Mouse (Mus musculus) adrenal gland, adult (tissue): ENCODE measurements at regions not wholly inside any gene's neighbourhood (a gene's known extent, or its start where the extent isn't known, plus 50 kb on each side); places are given as distances from the start of the nearest gene placed in this dataset.

Experiments
- DNase-seq, 2 experiments: peaks; one replicate each; pipeline ENCODE4 v3.0.0; 2022 to 2023; ENCODE audit warnings: low spot score in 1 of 2; ENCODE audit not compliant: inconsistent age in 2 of 2

GRCm38 (mm10) chr2:57611599-57611998 is 374.2 kb downstream of the Gpd2 start:
- no peak for DNase-seq

GRCm38 (mm10) chr2:57613243-57613642 is 375.8 kb downstream of the Gpd2 start:
- DNase-seq, result peak in 1 of 2 experiments; percentile 42

- DNase-seq, result no peak
Observed at GRCm38 (mm10) chr2:57614587-57614991, 377.2 kb downstream of the Gpd2 start.

- DNase-seq, result peak in 1 of 2 experiments; percentile 31
Observed at GRCm38 (mm10) chr2:57616525-57617225, 379.2 kb downstream of the Gpd2 start.

DNA sequence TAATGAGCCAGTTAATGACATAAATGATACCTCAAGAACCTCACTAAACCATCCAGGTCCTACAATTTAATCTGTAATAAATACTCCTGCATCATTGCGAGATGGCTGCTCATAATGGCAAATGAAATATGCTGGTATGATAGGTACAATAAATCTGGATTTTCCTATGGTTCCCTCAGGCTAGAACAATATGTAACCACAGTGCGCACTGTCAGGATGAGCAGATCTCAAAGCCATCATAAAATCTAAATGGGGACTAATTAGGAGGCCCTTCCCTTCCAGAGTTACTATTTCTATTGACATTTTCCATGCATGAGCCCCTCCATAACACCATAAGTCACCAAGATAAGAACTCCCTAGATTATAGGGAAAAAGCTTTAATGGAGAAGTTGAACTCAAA is 379.8 kb downstream of the Gpd2 start:
- no peak for DNase-seq

DNA sequence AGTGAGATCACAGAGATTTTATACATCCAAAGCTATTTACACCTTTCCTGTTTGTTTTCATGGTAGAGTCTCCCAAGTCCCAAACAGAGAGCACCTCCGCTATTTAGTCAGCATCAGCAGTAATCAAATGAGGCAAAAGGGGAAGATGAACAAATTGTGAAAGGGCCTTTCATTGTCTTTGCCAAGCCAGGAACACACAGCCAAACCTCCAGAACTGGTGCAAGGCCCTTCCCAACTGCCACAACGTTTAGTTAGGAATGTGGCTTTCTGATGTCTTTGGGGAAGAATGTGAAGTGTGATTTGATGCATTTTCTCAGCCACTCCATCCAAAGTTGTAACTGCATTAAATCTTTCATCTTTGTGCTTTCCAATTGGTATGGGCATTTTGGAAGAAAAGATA is 353.6 kb upstream of the Galnt5 start:
- DNase-seq, result no peak

DNA sequence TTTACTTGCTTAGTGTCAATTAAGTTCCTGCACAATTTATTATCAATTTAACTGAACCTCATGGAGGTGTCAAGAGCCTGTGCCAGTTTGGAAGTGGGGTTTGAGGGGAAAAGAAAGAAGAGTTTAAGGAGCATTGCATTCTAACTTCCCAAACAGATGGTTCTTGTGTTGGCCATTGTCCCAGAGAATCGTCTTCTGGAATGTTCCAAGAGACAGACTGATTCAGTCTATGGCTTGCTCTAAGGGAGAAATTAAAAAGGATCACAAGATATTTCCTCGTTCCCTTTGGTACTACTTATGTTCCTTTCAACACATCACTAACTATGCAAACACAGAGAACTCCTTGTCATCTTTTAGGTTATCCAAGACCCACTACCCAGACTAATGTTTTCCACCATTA is 353.1 kb upstream of the Galnt5 start:
- no peak for DNase-seq

DNA sequence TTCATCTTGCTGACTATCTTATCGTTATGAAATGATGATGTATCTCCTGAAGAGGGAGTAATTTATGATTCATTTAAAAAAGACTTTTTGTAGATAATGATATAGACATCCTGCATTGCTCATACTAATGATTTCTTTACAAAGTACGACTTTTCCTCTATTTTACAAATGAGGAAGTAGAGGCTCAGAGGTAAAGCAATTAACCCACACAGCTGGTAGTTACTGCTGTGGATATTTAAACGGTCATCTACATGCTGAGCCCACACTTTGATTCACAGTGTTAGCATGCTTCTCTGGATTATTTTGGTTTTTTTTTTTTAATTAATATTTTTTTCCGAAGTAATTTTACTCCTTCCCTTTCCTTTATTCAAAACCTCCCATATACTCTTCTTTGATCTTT is 348.7 kb upstream of the Galnt5 start:
- no peak for DNase-seq

DNA sequence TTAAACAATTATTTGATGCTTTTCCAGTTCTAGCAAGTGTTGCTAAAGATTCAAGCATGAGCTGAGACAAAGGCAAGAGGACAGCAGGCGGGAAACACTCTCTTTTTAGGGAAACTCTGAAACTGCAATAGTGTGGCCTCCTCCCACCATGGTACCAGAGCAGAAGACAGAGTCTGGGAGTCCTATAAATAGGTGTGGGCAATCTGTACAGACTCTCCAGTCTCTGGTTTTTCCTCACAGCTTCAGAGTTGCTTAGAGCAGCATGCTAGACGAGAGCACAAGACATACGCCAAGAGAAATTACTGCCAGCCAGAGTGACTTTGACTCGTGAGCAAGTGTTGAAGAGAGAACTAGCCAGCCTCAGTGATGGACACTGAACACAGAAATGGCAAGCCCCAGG is 340.3 kb upstream of the Galnt5 start:
- no peak for DNase-seq

DNA sequence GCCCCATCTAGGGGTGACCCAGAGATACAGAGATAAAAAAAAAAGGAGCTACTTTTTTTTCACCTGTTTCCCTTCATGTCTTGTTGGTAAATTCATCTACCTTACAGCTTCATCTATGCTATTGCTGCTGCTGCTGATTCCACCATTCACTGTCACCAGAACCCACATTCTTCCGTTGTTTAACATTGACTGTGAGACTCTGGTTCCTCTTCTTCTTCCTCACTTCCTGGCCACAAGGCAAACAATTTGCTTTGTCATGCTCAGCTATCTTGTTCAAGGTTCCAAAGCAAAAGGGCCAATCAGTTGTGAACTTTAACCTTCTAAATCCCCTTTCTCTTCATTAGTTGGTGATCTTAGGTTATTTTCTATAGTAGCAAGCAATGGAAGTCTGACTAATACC is 335.8 kb upstream of the Galnt5 start:
- DNase-seq, result no peak

- DNase-seq, result no peak
Observed at GRCm38 (mm10) chr2:57672007-57672643, 325.6 kb upstream of the Galnt5 start.

DNA sequence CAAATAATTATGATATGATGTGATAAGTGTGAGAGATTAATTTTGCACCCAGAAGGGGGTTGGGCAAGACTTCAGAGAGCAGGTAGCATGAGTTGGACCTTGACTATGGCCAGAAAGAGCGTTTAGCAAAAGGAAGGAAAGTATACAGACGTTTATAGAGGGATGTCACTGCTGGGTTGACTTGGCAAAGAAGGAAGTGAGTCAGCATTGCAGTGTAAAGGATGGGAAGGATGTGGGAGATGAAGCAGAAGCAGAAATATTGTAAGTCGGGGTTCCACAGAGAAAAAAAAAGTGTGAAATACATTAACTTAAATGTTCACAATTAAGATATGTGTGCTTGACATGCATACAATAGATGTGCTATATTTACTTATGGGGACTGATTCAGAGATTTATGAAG is 307.8 kb upstream of the Galnt5 start:
- DNase-seq, result no peak

- DNase-seq, result no peak
Observed at GRCm38 (mm10) chr2:57696992-57697772, 300.5 kb upstream of the Galnt5 start.

DNA sequence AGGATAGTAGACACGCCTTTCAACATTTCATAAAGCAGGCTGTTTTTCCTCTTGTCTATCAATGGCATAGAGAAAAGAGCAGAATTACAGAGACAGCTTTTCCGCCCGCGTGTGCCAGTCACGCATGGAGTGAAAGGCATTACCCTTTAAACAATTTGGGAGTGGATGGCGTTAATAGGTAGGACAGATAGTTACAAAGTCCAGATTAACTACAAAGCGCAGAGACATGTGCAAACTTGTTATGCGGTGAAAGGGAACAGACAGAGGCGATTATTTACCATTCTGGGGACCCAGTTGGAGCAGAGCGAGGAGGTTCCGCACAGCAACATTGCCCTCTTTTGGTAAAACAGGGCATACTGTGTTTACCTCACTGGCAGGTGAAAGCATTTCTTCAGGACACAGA is 299.0 kb upstream of the Galnt5 start:
- DNase-seq, result peak; percentile 10 to 70

GRCm38 (mm10) chr2:57699226-57699625 is 298.5 kb upstream of the Galnt5 start:
- DNase-seq, result no peak

GRCm38 (mm10) chr2:57716754-57717510 is 280.8 kb upstream of the Galnt5 start:
- DNase-seq, result no peak
